Mouse (Mus musculus) liver, postnatal 0 days (tissue): ENCODE results near the gene Tfb2m. TPM values are rescaled to one million over a fixed set of nuclear protein-coding genes. Genes with fewer than 3 reads are reported as not detected.
A peak's percentile ranks its signal among the peaks of the same experiment; 100 is the strongest.

Source experiments
- ATAC-seq: fragments of 200-750 bp; cut with Nextera tagmentation; 2 replicates; pipeline ENCODE4 v1.8.0; 2017; ENCODE audit warnings: mild to moderate bottlenecking, moderate library complexity
- DNase-seq: peaks from one replicate; pipeline ENCODE4 v3.0.0-alpha.2; 2016
- H3K27ac ChIP-seq: fragments of 300-500 bp; sonication (generic); 2 replicates; pipeline ENCODE4 v1.5.1; 2014; ENCODE audit warnings: antibody characterized with exemption, moderate library complexity, mild to moderate bottlenecking, low read depth
- H3K27me3 ChIP-seq: fragments of 300-500 bp; sonication (generic); 2 replicates; pipeline ENCODE4 v1.6.1; 2014; ENCODE audit warnings: low read length, control low read depth, mixed read lengths; ENCODE audit not compliant: insufficient read depth
- H3K36me3 ChIP-seq: fragments of 300-500 bp; sonication (generic); replicated peaks from 2 replicates; pipeline ENCODE4 v1.6.1; 2014; ENCODE audit warnings: mild to moderate bottlenecking, control low read depth, low read length, moderate library complexity, mixed read lengths; ENCODE audit not compliant: insufficient read depth
- H3K4me1 ChIP-seq: fragments of 300-500 bp; sonication (generic); 2 replicates; pipeline ENCODE4 v1.6.1; 2014; ENCODE audit warnings: antibody characterized with exemption, mild to moderate bottlenecking, control low read depth; ENCODE audit not compliant: insufficient read depth
- H3K4me2 ChIP-seq: fragments of 300-500 bp; sonication (generic); 2 replicates; pipeline ENCODE4 v1.6.1; 2014; ENCODE audit warnings: low read depth, mild to moderate bottlenecking, low read length, moderate library complexity, mixed read lengths
- H3K4me3 ChIP-seq: fragments of 300-500 bp; sonication (generic); 2 replicates; pipeline ENCODE4 v1.5.1; 2014; ENCODE audit warnings: low read depth, low read length
- H3K9ac ChIP-seq: fragments of 300-500 bp; sonication (generic); replicated peaks from 2 replicates; pipeline ENCODE4 v1.6.1; 2014; ENCODE audit warnings: mild to moderate bottlenecking, moderate library complexity
- H3K9me3 ChIP-seq: fragments of 300-500 bp; sonication (generic); 2 replicates; pipeline ENCODE4 v1.6.1; 2016; ENCODE audit warnings: mild to moderate bottlenecking, control low read depth, low read length, mixed read lengths
- CTCF ChIP-seq: sonication (generic); IDR thresholded peaks from 2 replicates; pipeline ENCODE4 v1.5.1; 2016; ENCODE audit warnings: antibody characterized with exemption, low read depth
- EP300 ChIP-seq: IDR thresholded peaks from 2 replicates; pipeline ENCODE4 v1.6.1; 2016; ENCODE audit warnings: antibody characterized with exemption, low read depth, mild to moderate bottlenecking
- WGBS: fragments of 180-500 bp; shearing (Covaris S2); extraction: QIAGEN DNeasy Blood & Tissue Kit; methylation state at CpG from one replicate; pipeline ENCODE4 v1.1.7; 2014; ENCODE audit not compliant: insufficient replicate concordance; 5-methylcytosine and 5-hydroxymethylcytosine counted together
- polyA plus RNA-seq: library from polyadenylated mRNA; unstranded; fragments of >200 nt; fragmentation: Nextera tagmentation; extraction: Ambion mirVana; gene quantifications from 2 replicates; pipeline ENCODE4 v1.2.1, GENCODE M21; 2015

The Tfb2m gene
- polyA plus RNA-seq, 1 experiment from 2014 or later: 16.3 TPM

- H3K36me3 ChIP-seq: no peaks in the 10 kb centered on the region
- H3K9me3 ChIP-seq: no peaks in the 10 kb centered on the region
- no peak for TF ChIP-seq CTCF
- TF ChIP-seq EP300: no peak
- no peaks in the 10 kb centered on the region for H3K27me3 ChIP-seq
- H3K4me1 ChIP-seq: peaks cover 7% of the 10 kb centered on the region
- no peak overlapping the region for H3K9ac ChIP-seq
- DNase-seq (no peak), ATAC-seq (no peak)
- whole genome bisulfite sequencing: 67% methylated on average over 6 of the region's 6 CpGs
- no peak overlapping the region for H3K4me3 ChIP-seq
- no peak overlapping the region for H3K4me2 ChIP-seq
- H3K27ac ChIP-seq: no peak overlapping the region
Measured at GRCm38 (mm10) chr1:179573650-179574206, 27.7 kb upstream of the Tfb2m start.

DNA sequence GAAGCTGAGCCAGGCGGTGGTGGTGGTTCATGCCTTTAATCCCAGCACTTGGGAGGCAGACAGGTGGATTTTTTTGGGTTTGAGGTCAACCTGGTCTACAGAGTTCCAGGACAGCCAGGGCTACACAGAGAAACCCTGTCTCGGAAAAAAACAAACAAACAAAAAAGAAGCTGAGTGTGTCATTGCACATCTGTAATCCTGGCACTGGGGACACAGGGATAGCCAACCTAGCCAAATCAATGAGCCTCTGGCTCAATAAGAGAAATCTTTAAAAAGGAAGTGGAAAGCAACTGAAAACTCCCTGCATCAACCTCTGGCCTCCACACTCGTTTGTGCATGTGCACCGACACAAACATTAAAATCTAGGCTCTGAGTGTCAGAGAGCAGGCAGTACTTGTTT lies 25.6 kb upstream of the Tfb2m start:
- H3K4me3 ChIP-seq: no peak overlapping the region
- no peaks in the 10 kb centered on the region for H3K36me3 ChIP-seq
- no peaks in the 10 kb centered on the region for H3K9me3 ChIP-seq
- H3K27ac ChIP-seq: no peak overlapping the region
- ATAC-seq (peak; percentile 53; the same call in 1 of the 2 replicates), DNase-seq (no peak)
- no peaks in the 10 kb centered on the region for H3K27me3 ChIP-seq
- TF ChIP-seq EP300 (no peak), CTCF (no peak)
- no peak overlapping the region for H3K9ac ChIP-seq
- WGBS: 61% methylated on average over 4 of the region's 4 CpGs
- H3K4me2 ChIP-seq: no peak overlapping the region
- H3K4me1 ChIP-seq: peaks cover 7% of the 10 kb centered on the region

GRCm38 (mm10) chr1:179570482-179570881 lies 24.4 kb upstream of the Tfb2m start:
- ATAC-seq (no peak; the same call in 1 of the 2 replicates), DNase-seq (no peak)
- no peak overlapping the region for H3K4me2 ChIP-seq
- H3K9me3 ChIP-seq: no peaks in the 10 kb centered on the region
- H3K27ac ChIP-seq: no peak overlapping the region
- H3K4me1 ChIP-seq: peaks cover 7% of the 10 kb centered on the region
- no peaks in the 10 kb centered on the region for H3K36me3 ChIP-seq
- H3K4me3 ChIP-seq: no peak overlapping the region
- WGBS: 83% methylated on average over 1 of the region's 1 CpGs
- H3K9ac ChIP-seq: no peak overlapping the region
- H3K27me3 ChIP-seq: no peaks in the 10 kb centered on the region
- no peak for TF ChIP-seq EP300
- no peak for TF ChIP-seq CTCF

- Histone ChIP-seq H3K9ac (no peak overlapping the region), H3K27ac (peak overlapping the region; percentile 16; the same call in 1 of the 2 replicates), H3K4me2 (no peak overlapping the region), H3K27me3 (no peaks in the 10 kb centered on the region), H3K4me1 (peaks cover 7% of the 10 kb centered on the region), H3K9me3 (no peaks in the 10 kb centered on the region), H3K4me3 (no peak overlapping the region), H3K36me3 (no peaks in the 10 kb centered on the region)
- 51% methylated on average over 4 of the region's 4 CpGs for WGBS
- DNase-seq (no peak), ATAC-seq (peak; percentile 58)
- TF ChIP-seq CTCF (no peak), EP300 (0 out of 2 replicates have a peak, but pooled peaks have one; percentile 18)
Measured at GRCm38 (mm10) chr1:179568690-179569398, 22.8 kb upstream of the Tfb2m start.

DNA sequence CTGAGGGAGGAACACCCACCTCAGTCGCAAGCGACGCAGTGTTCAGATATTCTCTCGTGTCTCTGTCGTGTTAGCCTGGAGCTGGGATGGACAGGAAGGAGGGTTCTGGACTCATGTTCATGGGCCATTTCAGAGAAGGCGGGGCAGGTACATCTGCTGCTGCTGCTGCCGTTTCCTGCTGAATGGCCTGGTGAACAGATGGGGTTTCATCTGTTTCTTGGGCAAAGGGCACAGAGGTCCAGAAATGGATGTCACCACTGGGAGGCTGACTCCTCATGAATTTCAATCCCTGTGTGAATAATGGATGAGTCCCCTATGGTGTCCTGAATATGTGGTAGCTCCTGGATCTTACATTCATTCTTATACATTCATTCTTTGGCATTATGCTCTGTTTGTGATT lies 21.5 kb upstream of the Tfb2m start:
- H3K4me2 ChIP-seq: no peak overlapping the region
- TF ChIP-seq EP300 (no peak), CTCF (no peak)
- H3K4me3 ChIP-seq: no peak overlapping the region
- no peak overlapping the region for H3K27ac ChIP-seq
- no peaks in the 10 kb centered on the region for H3K27me3 ChIP-seq
- no peak for DNase-seq
- whole genome bisulfite sequencing: 85% methylated on average over 7 of the region's 7 CpGs
- H3K36me3 ChIP-seq: no peaks in the 10 kb centered on the region
- H3K4me1 ChIP-seq: peaks cover 7% of the 10 kb centered on the region
- no peak for ATAC-seq
- no peaks in the 10 kb centered on the region for H3K9me3 ChIP-seq
- H3K9ac ChIP-seq: no peak overlapping the region

GRCm38 (mm10) chr1:179563926-179564325 lies 17.9 kb upstream of the Tfb2m start:
- H3K27ac ChIP-seq: no peak overlapping the region
- H3K9me3 ChIP-seq: no peaks in the 10 kb centered on the region
- 88% methylated on average over 5 of the region's 5 CpGs for WGBS
- no peak for TF ChIP-seq CTCF
- no peak for TF ChIP-seq EP300
- DNase-seq (no peak), ATAC-seq (no peak)
- H3K4me3 ChIP-seq: no peak overlapping the region
- H3K27me3 ChIP-seq: no peaks in the 10 kb centered on the region
- H3K9ac ChIP-seq: no peak overlapping the region
- H3K36me3 ChIP-seq: no peaks in the 10 kb centered on the region
- H3K4me1 ChIP-seq: peaks cover 9% of the 10 kb centered on the region
- H3K4me2 ChIP-seq: no peak overlapping the region
